Mouse (Mus musculus) heart, postnatal 0 days (tissue): ENCODE measurements around the gene Gosr2. TPM values are rescaled to one million over a fixed set of nuclear protein-coding genes. Genes with fewer than 3 reads are reported as not detected.

ENCODE experiments used
- ATAC-seq: fragments of 200-750 bp; cut with Nextera tagmentation; 2 replicates; pipeline ENCODE4 v1.8.0; 2017; ENCODE audit warnings: low read depth, moderate number of reproducible peaks, moderate library complexity; ENCODE audit not compliant: insufficient read depth
- DNase-seq: peaks from one replicate; pipeline ENCODE4 v3.0.0-alpha.2; 2016; ENCODE audit warnings: low spot score
- H3K27ac ChIP-seq: fragments of 300-500 bp; sonication (generic); 2 replicates; pipeline ENCODE4 v1.5.1; 2014; ENCODE audit warnings: low read depth, mild to moderate bottlenecking
- H3K27me3 ChIP-seq: fragments of 300-500 bp; sonication (generic); 2 replicates; pipeline ENCODE4 v1.6.1; 2014; ENCODE audit warnings: low read length, mixed read lengths; ENCODE audit not compliant: control insufficient read depth, insufficient read depth
- H3K36me3 ChIP-seq: fragments of 300-500 bp; sonication (generic); replicated peaks from 2 replicates; pipeline ENCODE4 v1.6.1; 2014; ENCODE audit warnings: low read length, mixed read lengths; ENCODE audit not compliant: control insufficient read depth, insufficient read depth
- H3K4me1 ChIP-seq: fragments of 300-500 bp; sonication (generic); 2 replicates; pipeline ENCODE4 v1.6.1; 2014; ENCODE audit warnings: antibody characterized with exemption; ENCODE audit not compliant: control insufficient read depth, insufficient read depth
- H3K4me2 ChIP-seq: fragments of 300-500 bp; sonication (generic); 2 replicates; pipeline ENCODE4 v1.6.1; 2014; ENCODE audit warnings: low read depth, mild to moderate bottlenecking, low read length, moderate library complexity
- H3K4me3 ChIP-seq: fragments of 300-500 bp; sonication (generic); 2 replicates; pipeline ENCODE4 v1.5.1; 2014; ENCODE audit warnings: low read depth, low read length
- H3K9ac ChIP-seq: fragments of 300-500 bp; sonication (generic); replicated peaks from 2 replicates; pipeline ENCODE4 v1.6.1; 2014; ENCODE audit warnings: low read depth, low read length, mixed read lengths
- H3K9me3 ChIP-seq: fragments of 300-500 bp; sonication (generic); replicated peaks from 2 replicates; pipeline ENCODE4 v1.6.1; 2016; ENCODE audit warnings: low read length; ENCODE audit not compliant: control insufficient read depth
- CTCF ChIP-seq: IDR thresholded peaks from 2 replicates; pipeline ENCODE4 v1.5.1; 2016; ENCODE audit warnings: antibody characterized with exemption, control low read depth, low read depth
- EP300 ChIP-seq: IDR thresholded peaks from 2 replicates; pipeline ENCODE4 v1.6.1; 2016; ENCODE audit warnings: antibody characterized with exemption, low read depth
- WGBS: fragments of 180-500 bp; shearing (Covaris S2); extraction: QIAGEN DNeasy Blood & Tissue Kit; methylation state at CpG from one replicate; pipeline ENCODE4 v1.1.7; 2014; 5-methylcytosine and 5-hydroxymethylcytosine counted together
- polyA plus RNA-seq: library from polyadenylated mRNA; unstranded; fragments of >200 nt; fragmentation: Nextera tagmentation; extraction: Ambion mirVana; gene quantifications from 2 replicates; pipeline ENCODE4 v1.2.1, GENCODE M21; 2015
- total RNA-seq: library from RNA; depleted of rRNA; stranded (reverse); fragments of >200 nt; gene quantifications from 2 replicates; pipeline ENCODE4 v1.2.3, GENCODE M21; 2014; ENCODE audit warnings: low replicate concordance

Gene Gosr2
- total and polyA plus RNA-seq, 2 experiments from 2014 or later, result 56.8 to 73.8 TPM

DNA sequence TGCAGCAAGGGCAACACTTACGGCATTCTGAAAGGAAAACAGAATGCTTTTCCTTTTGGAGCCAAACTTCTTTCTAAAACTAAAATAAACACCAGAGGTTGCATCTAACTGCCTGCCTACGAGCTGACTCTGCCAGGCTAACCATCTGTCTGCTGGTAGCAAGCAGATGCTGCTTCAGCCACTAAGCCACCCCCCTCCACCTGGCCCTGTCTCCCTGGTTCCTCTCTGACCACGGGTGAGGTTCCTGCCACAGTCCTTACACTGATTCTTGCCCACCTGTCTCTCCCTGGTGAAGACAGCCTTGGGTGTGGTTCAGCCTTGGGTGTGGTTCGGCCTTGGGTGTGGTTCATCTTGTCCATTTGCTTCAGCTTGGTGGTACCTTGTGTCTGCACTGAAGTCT lies 35.8 kb downstream of the Gosr2 start:
- Histone ChIP-seq H3K4me3 (no peak overlapping the region), H3K27me3 (no peaks in the 10 kb centered on the region), H3K4me2 (no peak overlapping the region), H3K27ac (no peak overlapping the region), H3K9ac (no peak overlapping the region), H3K4me1 (no peaks in the 10 kb centered on the region), H3K36me3 (no peaks in the 10 kb centered on the region), H3K9me3 (no peaks in the 10 kb centered on the region)
- WGBS, result 65% methylated on average over 4 of the region's 4 CpGs
- ATAC-seq (no peak), DNase-seq (no peak)
- no peak for TF ChIP-seq CTCF
- no peak for TF ChIP-seq EP300

DNA sequence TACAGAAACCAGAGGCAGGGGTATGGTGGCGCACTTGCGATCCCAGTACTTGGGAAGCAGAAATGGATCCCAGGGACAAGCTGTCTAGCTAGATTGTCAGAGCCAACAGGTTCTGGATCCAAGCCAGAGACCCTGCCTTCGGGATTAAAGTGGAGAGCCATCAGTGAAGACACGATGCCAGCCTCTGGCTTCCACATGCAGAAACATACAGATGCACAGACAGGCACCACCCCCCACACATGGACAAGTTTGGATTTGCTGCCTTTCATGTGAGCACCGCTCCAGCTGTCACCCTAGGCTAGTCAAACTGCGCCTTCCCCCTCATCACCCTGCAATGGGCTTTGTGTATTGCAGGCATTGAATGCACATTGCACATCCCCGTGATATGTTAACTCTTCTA lies 39.5 kb downstream of the Gosr2 start:
- Histone ChIP-seq H3K36me3 (no peaks in the 10 kb centered on the region), H3K27me3 (peaks cover 12% of the 10 kb centered on the region), H3K4me2 (no peak overlapping the region), H3K9me3 (no peaks in the 10 kb centered on the region), H3K27ac (no peak overlapping the region), H3K9ac (no peak overlapping the region), H3K4me1 (no peaks in the 10 kb centered on the region), H3K4me3 (no peak overlapping the region)
- ATAC-seq (no peak), DNase-seq (no peak)
- WGBS, result 76% methylated on average over 7 of the region's 7 CpGs
- no peak for TF ChIP-seq CTCF
- no peak for TF ChIP-seq EP300

- Histone ChIP-seq H3K4me1 (no peaks in the 10 kb centered on the region), H3K27ac (no peak overlapping the region), H3K27me3 (peaks cover 27% of the 10 kb centered on the region), H3K9ac (no peak overlapping the region), H3K9me3 (no peaks in the 10 kb centered on the region), H3K4me3 (no peak overlapping the region), H3K36me3 (no peaks in the 10 kb centered on the region), H3K4me2 (no peak overlapping the region)
- DNase-seq (peak; percentile 46), ATAC-seq (no peak)
- no peak for TF ChIP-seq EP300
- TF ChIP-seq CTCF, result peak; percentile 6; the same call in 1 of the 2 replicates
- 9% methylated on average over 3 of the region's 3 CpGs for WGBS
These were observed 41.2 kb downstream of the Gosr2 start for GRCm38 (mm10) chr11:103656520-103656919.

DNA sequence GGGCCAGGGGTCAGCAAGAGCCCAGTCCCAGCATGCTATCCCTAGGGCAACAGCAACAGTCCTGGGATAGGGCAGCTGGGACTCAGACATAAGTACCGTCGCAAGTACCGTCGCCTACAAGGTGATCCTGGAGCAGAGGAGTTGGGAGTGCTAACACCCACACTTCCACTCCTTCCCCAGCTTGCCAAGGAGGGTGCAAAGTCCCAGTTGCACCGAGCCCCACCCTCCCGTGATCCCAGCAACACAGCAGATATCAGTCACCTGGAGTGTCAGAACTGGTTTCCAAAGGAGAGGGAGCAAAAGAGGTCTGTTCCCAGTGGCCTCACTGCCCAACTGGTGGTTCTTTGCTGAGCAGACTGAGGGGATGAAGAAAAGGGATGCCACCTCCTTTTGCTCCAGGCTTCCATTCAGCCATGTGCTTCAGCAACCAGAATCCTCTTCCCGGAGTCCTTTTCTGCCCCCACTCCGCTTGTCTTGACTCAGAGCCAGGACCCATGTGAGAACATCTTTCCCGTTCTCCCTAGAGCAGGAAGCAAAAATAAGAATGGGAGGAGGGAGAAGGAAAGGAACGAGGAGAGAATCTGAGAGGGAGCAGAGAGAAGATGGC lies 44.2 kb downstream of the Gosr2 start:
- Histone ChIP-seq H3K9ac (no peak overlapping the region), H3K9me3 (no peaks in the 10 kb centered on the region), H3K27ac (no peak overlapping the region), H3K27me3 (peaks cover 58% of the 10 kb centered on the region), H3K36me3 (no peaks in the 10 kb centered on the region), H3K4me1 (peaks cover 4% of the 10 kb centered on the region; the same call in 1 of the 2 replicates), H3K4me2 (no peak overlapping the region), H3K4me3 (no peak overlapping the region)
- 47% methylated on average over 10 of the region's 10 CpGs for WGBS
- no peak for TF ChIP-seq CTCF
- TF ChIP-seq EP300, result no peak
- ATAC-seq, result no peak
- no peak for DNase-seq

DNA sequence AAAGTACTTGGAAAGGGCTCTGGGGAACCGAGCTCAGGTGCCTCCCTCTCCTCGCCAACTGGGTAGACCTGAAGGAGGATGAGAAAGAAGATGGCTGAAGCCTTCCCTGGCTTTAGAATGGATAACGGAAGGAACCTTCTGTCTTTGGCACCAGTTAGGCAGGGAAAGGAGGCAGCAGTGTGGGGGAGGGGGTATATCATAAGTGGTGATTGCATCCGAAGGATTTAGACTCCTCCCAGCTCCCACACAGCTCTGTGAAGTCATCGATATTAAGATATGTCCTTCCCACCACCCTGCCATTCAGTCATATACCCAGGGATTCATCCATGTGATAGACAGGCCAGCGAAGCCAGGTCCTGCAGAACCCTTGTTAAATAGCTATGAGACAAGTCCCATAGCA lies 46.3 kb downstream of the Gosr2 start:
- TF ChIP-seq EP300 (no peak), CTCF (no peak)
- Histone ChIP-seq H3K4me2 (no peak overlapping the region), H3K27me3 (peaks cover 75% of the 10 kb centered on the region), H3K27ac (no peak overlapping the region), H3K4me3 (no peak overlapping the region), H3K36me3 (no peaks in the 10 kb centered on the region), H3K9me3 (no peaks in the 10 kb centered on the region), H3K9ac (no peak overlapping the region), H3K4me1 (peaks cover 4% of the 10 kb centered on the region; the same call in 1 of the 2 replicates)
- ATAC-seq (no peak), DNase-seq (no peak)
- 74% methylated on average over 6 of the region's 6 CpGs for WGBS

- ATAC-seq (no peak), DNase-seq (no peak)
- TF ChIP-seq CTCF (no peak), EP300 (no peak)
- H3K27me3 ChIP-seq, result peaks cover 66% of the 10 kb centered on the region
- H3K36me3 ChIP-seq, result no peaks in the 10 kb centered on the region
- peaks cover 4% of the 10 kb centered on the region; the same call in 1 of the 2 replicates for H3K4me1 ChIP-seq
- H3K4me2 ChIP-seq, result peak overlapping the region; percentile 50
- no peak overlapping the region for H3K9ac ChIP-seq
- whole genome bisulfite sequencing, result 2% methylated on average over 37 of the region's 37 CpGs
- no peak overlapping the region for H3K27ac ChIP-seq
- peak overlapping the region; percentile 33 for H3K4me3 ChIP-seq
- no peaks in the 10 kb centered on the region for H3K9me3 ChIP-seq
These were observed 47.7 kb downstream of the Gosr2 start for GRCm38 (mm10) chr11:103649983-103650493.
